Mouse (Mus musculus) CD8-positive naive resting alpha-beta T cell, adult 2 months (primary cell): ENCODE results near the gene Lgr4.

Source experiments
- DNase-seq, 2 experiments: peaks; one replicate each; pipeline ENCODE4 v3.0.0; 2022; ENCODE audit warnings: low read depth in 2 of 2, low spot score in 2 of 2

Gene Lgr4

GRCm38 (mm10) chr2:109976181-109976580, 58.7 kb downstream of the Lgr4 start:
- DNase-seq, result no peak

DNA sequence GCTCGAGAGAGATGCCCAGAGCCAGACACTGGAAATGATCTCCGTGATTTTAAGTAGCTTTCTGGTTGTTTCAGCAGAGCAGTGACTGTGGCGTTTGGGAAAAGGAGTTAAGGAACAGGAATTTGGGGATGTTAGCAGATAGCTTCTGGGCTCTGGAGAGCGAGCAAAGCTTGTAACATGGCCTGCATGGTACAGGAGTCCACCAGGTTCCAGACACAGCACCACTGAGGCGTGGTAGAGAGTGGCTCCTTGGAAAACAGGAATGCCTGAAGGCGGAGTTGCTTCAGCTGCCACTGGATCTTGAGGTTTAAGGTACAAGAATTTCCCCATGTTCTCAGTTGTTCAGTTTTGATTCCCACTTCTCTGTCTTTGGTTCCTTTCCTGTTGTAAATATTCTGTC, 59.9 kb downstream of the Lgr4 start:
- DNase-seq, result no peak

GRCm38 (mm10) chr2:109979209-109979608, 61.8 kb downstream of the Lgr4 start:
- no peak for DNase-seq

DNA sequence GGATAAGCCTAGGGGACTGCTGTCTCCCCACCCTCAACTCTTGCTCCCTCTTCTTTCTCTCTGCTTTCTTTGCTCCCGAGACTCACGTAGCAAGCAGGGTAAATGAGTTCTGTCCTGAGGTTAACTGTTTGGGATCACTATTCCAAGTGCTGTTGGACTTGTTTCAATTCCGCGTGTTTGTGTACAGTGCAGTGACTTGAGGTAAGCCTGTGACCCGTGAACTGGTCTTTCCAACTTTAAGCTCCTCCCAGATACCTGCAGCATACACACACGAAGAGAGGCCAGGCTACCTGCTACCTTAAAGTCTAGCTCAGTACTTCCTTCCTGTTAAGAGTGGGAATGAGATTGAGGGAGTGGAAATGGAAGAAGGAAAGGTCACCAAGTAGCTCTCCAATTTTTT, 66.0 kb downstream of the Lgr4 start:
- DNase-seq, result no peak

DNA sequence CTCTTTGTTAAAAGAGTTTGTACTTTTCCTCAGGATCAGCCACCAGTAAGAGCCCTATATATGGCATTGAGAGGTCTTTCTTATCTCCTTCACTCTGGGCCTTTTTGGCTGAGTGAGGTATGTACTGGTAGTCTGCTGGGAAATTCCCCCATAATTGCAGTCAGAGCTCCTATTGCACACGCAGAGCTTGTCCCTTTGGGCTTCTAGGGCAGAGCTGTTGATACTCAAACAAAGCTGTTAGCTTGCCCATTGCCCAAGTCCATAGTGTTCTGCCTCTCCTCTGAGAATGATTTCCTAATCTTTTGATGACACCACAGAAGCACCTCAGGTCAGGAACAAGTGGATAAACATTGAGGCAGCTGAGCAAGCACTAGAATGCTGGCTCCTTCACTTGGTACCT, 67.5 kb downstream of the Lgr4 start:
- no peak for DNase-seq

DNA sequence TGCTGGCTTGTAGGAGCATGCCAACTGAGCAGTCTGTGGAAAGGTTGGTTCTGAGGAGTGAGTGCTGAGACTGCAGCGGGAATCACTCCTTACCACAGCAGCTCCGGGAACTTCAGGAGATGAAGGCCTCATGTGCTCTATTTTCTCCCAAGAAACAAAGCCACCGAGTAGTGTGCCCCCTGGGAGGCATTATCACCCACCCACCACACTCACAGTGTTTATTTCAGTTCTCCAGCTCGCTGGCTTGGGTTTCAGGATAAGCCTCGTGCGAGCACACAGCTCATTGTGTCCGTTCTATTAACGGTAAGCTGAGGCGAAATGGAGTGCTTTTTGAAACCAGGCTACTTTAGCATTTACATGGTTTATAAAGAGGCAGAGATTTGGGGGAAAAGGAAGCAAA, 68.1 kb downstream of the Lgr4 start:
- no peak for DNase-seq

DNA sequence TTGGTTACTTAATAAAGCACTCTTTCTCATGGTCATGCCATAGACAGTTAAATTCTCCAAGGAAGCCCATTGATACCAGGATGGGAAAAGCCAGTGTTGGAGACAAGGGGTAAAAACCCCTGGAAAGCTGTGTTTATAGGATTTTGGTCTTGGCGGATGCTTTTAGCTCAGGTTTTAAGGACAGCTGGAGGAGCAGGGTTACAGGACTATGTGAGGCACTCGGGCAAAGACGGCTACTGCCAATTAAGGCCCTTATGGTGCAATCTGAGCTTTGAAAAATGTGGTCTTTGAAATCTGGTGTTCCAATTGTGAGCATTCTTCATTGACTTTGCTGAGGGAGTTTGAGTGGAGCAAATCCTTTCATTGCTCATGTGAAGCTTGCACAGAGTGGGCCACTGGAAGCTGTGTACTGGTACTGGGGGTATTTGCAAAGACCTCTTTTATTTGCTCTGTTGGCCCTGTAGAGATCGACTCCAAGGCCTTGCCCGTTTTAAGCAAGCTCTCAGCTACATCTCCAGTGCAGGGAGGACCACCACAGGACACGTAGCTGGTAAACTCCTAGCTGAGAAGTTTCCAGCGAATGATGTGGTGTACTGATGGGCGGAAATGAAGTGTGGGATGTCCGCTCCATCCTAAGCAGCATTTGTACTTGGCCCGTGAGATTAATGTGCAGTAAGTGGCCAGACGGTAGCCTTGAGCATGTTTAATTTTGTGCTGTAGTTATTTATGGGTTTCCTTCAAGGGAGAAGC, 68.8 kb downstream of the Lgr4 start:
- no peak for DNase-seq

DNA sequence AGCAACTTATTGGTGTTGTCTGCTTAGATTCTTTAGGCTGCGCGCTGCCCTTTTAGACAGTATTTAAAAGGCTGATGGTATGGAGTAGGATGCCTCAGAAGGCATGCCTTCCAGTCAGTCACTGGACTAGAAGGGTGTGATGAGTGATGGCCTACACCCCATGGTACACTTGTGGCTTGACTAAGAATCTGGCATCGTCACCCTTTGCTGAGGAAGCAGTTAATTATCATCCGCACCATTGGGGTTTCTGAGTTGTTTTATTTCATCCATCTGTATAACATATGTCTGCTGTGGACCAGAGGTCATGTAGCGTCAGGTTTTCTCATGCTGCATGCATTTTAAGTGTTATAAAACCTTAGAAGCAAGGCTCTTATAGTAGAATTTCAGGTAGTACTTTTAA, 70.5 kb downstream of the Lgr4 start:
- DNase-seq, result no peak

- DNase-seq, result no peak
Measured at GRCm38 (mm10) chr2:109989196-109989595, 71.7 kb downstream of the Lgr4 start.

- no peak for DNase-seq
Measured at GRCm38 (mm10) chr2:109989679-109990473, 72.4 kb downstream of the Lgr4 start.

DNA sequence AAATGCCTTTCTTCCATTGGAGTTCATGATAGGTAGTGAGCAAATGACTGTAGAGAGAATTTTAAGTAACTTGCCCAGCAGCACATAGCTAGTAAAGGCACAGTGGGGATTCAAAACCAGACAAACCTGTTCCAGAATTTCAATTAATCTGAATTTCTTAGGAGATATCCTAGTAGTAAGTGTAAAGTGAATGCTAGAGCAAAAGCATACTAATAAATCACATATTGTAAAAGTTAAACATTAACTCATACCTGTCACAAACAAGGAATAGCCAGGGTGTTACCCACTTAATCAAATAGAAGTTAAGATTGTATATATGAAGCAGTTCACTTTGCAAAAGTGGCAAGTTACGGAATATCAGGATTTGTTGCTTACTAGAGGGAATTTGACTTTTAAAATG, 74.3 kb downstream of the Lgr4 start:
- DNase-seq, result no peak

DNA sequence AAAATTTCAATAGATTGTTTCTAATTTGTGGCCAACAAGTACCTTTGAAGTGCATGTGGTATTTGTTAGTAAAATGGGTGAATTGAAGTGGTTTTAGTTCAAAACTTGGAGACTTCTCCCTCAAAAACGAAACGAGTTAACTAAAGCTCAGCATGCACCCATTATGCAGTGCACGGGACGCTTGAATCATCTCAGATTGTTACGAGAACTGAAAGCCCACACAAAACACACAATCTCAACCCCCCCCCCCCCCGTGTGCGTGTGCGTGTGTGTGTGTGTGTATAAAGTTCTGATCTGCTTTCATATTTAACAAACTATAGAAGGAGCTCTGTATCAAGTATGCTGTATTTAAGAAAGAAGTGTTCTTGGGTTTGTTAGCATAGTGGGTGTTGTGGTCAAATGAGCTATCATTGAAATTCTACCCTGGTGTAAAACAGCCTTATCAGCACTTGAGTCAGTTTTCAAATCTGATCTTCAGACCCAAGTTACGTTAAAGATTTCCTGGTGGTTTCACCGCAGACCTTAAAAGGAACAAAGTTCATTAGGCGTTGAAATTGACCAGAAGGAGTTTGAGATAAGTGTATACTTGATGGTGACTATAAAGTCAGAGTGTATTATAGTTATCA, 75.1 kb downstream of the Lgr4 start:
- no peak for DNase-seq

DNA sequence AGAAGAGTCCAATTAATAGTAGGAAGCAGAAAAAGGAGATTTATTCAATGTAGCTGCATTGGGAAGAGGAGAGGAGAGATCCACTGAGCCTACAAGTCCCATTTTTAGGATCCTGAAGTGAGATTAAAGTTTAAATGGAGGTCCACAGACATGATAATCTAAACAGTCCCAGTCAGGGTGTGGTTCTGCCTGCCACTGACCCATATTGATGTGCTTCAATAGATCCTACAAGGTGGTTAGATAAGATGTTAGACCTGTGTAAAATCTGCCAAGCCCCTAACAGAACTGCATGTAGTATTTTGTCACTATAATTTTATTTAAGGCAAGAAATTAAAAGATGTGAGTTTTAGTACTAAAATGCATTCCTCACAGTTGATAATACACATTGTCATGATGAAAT, 76.0 kb downstream of the Lgr4 start:
- DNase-seq, result no peak

DNA sequence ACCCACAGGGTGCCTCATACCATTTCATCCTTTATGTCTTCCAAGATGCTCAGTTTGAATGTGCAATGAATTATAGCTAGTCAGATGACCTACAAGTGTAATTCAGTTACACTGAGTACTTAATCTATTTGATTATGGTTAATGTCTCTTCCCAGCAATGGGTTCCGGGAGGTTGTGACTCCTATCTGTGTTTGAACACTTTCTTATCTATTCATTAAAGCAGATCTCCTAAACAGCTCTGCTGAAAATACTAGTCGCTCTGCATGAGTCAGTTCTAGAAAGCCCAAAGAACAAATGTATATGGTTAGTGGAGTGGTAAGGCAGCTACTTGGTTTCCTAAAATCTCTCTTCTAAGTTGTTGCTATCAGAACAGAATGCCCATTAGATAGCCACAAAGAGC, 77.6 kb downstream of the Lgr4 start:
- no peak for DNase-seq

- DNase-seq, result no peak
Measured at GRCm38 (mm10) chr2:109996411-109996810, 79.0 kb downstream of the Lgr4 start.

GRCm38 (mm10) chr2:110004668-110005067, 87.2 kb downstream of the Lgr4 start:
- DNase-seq, result no peak

DNA sequence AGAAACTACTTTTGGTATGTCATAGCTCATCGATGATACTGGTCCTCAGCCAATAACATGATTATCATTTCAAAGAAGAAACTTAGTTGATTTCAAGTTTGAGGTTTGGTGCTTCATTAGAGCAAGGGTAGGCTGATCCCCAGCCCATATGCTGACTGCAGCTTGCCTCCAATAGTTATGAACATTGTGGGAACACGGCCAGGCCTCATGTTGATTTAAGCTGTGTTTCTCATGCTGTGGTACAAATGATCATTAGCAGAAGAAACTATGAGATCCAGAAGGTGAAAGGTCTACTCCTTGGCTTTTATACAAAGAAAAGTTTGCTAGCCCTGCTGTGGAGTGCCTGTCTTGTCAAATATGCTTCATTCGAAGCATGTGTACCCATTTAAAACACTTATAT, 87.7 kb downstream of the Lgr4 start:
- no peak for DNase-seq

- DNase-seq, result no peak
Measured at GRCm38 (mm10) chr2:110005596-110006239, 88.3 kb downstream of the Lgr4 start.

GRCm38 (mm10) chr2:110007423-110008267, 90.2 kb downstream of the Lgr4 start:
- DNase-seq, result no peak

DNA sequence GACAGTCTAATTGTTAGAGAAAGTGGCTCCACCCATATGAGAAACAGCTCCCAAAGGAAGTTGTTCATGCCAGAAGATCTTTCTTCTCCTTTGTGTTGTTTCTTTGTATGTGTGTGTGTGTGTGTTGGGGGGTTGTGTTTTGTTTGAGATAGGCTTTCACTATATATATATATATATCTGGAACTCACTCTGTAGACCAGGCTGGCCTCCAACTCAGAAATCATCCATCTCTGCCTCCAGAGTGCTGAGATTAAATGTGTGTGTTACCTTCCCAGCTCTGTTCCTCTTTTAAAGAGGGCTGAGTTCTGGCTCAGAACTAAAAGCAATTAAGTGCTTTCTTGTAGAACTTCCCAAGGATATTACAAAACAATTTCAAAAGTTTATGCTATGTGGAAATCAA, 92.0 kb downstream of the Lgr4 start:
- DNase-seq, result no peak

DNA sequence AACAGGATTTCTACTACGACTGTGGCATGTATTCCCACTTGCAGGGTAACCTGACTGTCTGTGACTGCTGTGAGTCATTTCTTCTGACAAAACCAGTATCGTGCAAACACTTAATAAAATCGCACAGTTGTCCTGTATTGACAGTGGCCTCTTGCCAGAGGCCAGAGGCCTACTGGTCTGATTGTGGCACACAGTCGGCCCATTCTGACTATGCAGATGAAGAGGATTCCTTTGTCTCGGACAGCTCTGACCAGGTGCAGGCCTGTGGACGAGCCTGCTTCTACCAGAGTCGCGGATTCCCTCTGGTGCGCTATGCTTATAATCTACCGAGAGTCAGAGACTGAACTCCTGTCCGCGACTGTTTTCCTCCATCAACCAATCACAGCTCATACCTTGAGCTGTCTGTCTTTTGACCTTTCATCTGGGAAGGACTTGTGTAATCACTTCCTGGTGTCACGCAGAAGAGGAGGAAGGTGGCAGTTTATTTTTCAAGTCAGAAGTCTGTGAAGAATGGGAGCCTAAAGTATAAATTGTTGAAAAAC, 94.8 kb downstream of the Lgr4 start:
- DNase-seq, result no peak
